Mouse (Mus musculus) gastrocnemius, adult 2 months (tissue): ENCODE measurements at regions not wholly inside any gene's neighbourhood (a gene's known extent, or its start where the extent isn't known, plus 50 kb on each side); places are given as distances from the start of the nearest gene placed in this dataset.

Experiments used
- DNase-seq: peaks from one replicate; pipeline ENCODE4 v3.0.0; 2022
- H3K27ac ChIP-seq: fragments of 200-600 bp; 2 replicates; pipeline ENCODE4 v1.8.1; 2022; ENCODE audit warnings: mild to moderate bottlenecking
- H3K4me3 ChIP-seq: fragments of 200-600 bp; 2 replicates; pipeline ENCODE4 v1.8.1; 2022; ENCODE audit warnings: mild to moderate bottlenecking, moderate library complexity
- CTCF ChIP-seq: fragments of 200-600 bp; IDR thresholded peaks from 2 replicates; pipeline ENCODE4 v1.8.1; 2022; ENCODE audit warnings: antibody characterized with exemption, mild to moderate bottlenecking, moderate library complexity
- intact Hi-C: fragments of 180-260 bp; cut with DNase I; formaldehyde crosslinking; loops from one replicate; pipeline ENCODE4 v1.15.1; 2025

DNA sequence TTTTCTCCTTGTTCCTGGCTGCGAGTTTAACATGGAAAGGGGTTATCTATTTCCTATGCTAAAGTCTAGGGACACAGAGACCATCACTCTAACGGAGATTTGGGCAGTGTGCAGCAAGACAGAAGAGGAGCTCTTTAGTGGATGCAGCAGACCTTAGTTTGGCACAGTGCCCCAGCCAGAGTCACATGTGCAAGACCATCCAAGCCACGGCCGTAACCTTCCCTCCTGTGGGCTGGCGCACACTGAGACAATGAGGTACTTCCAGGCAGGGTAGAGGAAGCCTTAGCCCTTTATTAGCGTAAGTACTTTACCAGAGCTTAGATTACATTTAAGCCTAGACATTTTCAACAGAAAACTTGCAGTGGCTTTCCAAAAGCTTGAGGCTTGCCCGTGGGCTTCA is 336.4 kb downstream of the Nuak1 start:
- Histone ChIP-seq H3K27ac (peak overlapping the region; percentile 41; the same call in 1 of the 2 replicates), H3K4me3 (no peak overlapping the region)
- no peak for TF ChIP-seq CTCF
- intact Hi-C loops = no loop called here
- DNase-seq = peak; percentile 70

DNA sequence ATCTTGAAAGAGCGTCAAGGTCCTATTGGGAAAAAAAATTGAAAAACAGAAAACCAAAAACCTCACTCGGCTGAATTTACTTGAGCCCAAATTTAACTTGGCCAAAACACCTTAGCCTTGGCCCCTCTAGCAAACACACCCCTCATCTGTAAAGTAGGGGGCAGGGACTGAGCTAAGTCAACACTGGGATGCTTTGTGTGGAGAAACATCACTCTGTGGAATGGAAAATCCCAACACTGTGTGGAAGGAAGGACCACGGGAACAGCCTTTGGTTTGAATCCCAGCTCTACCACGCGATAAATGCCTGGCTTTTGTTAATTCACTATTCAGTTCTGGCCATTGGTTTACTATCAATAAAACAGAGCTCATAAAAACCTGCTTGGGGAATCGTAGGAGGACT is 335.8 kb downstream of the Nuak1 start:
- intact Hi-C loops = no loop called here

GRCm38 (mm10) chr10:84109680-84110371 is 330.6 kb downstream of the Nuak1 start:
- peak overlapping the region; percentile 1; the same call in 1 of the 2 replicates for H3K27ac ChIP-seq
- DNase-seq = no peak
- no peak overlapping the region for H3K4me3 ChIP-seq
- intact Hi-C loops = no loop called here
- TF ChIP-seq CTCF = no peak

More for the DNA sequence above, 335.8 kb downstream of the Nuak1 start:
- DNase-seq = no peak
- Histone ChIP-seq H3K4me3 (no peak overlapping the region), H3K27ac (peak overlapping the region; percentile 41; the same call in 1 of the 2 replicates)
- no peak for TF ChIP-seq CTCF

DNA sequence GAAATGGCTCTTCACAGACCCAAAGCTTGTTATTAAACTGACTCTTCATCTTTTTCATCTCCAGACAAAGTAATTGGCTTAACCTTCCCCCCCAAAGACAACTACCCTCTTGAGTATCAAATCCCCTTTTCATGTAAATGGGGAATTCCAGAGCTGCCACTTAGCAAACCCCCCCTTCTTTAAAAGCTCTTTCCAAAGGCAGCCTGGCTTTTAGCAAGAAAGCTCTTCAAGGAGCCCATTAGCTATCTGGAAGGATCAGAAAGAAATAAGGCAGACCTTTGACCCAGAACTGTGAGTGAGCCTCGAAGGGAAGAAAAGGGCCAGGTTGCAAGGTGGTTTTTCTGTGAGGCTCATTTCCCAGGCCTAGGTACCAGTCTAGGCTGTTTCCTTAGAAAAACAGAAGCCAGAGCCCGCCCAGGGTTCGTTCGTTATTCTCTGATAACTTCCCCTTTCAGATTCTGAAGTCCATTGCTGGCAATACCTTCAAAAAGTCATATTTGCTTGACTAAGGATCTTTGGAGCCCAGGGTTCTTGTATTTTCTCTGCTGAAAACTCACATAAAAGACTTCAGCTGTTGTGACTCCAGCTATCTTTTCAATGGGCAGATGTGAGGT is 329.9 kb downstream of the Nuak1 start:
- TF ChIP-seq CTCF = no peak
- intact Hi-C loops = no loop called here

GRCm38 (mm10) chr10:84111502-84111901 is 328.9 kb downstream of the Nuak1 start:
- Histone ChIP-seq H3K4me3 (no peak overlapping the region), H3K27ac (no peak overlapping the region)
- no peak for DNase-seq
- no peak for TF ChIP-seq CTCF
- intact Hi-C loops = no loop called here

More for the DNA sequence above, 329.9 kb downstream of the Nuak1 start:
- Histone ChIP-seq H3K27ac (no peak overlapping the region; the same call in 1 of the 2 replicates), H3K4me3 (no peak overlapping the region)
- DNase-seq = no peak

DNA sequence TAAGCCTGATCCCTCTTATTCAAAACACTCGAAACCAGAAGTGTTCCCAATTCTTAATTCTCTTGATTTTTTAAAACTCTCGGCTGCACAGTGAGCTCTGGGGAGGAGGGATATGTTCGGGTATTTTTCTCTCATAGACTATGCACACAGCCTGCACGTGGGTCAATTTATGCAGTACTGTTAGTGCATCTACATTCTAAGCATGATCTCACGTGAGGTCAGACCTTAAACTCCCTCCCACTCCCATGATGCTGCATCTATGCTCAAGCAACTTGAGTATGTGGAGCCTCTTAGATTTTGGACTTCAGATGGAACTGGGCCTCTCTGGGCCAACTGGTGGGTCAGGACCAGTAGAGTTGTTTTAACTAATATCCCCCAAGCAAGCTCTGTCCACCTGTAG is 328.5 kb downstream of the Nuak1 start:
- intact Hi-C loops = no loop called here
- Histone ChIP-seq H3K4me3 (no peak overlapping the region), H3K27ac (no peak overlapping the region)
- no peak for DNase-seq
- no peak for TF ChIP-seq CTCF

- intact Hi-C loops = no loop called here
- DNase-seq = peak; percentile 59
- H3K4me3 ChIP-seq = no peak overlapping the region
- TF ChIP-seq CTCF = no peak
- no peak overlapping the region for H3K27ac ChIP-seq
Measured at GRCm38 (mm10) chr10:84119952-84120550, 320.3 kb downstream of the Nuak1 start.

- Histone ChIP-seq H3K27ac (no peak overlapping the region), H3K4me3 (no peak overlapping the region)
- TF ChIP-seq CTCF = no peak
- intact Hi-C loops = no loop called here
- no peak for DNase-seq
Measured at GRCm38 (mm10) chr10:84137019-84137658, 303.3 kb downstream of the Nuak1 start.

DNA sequence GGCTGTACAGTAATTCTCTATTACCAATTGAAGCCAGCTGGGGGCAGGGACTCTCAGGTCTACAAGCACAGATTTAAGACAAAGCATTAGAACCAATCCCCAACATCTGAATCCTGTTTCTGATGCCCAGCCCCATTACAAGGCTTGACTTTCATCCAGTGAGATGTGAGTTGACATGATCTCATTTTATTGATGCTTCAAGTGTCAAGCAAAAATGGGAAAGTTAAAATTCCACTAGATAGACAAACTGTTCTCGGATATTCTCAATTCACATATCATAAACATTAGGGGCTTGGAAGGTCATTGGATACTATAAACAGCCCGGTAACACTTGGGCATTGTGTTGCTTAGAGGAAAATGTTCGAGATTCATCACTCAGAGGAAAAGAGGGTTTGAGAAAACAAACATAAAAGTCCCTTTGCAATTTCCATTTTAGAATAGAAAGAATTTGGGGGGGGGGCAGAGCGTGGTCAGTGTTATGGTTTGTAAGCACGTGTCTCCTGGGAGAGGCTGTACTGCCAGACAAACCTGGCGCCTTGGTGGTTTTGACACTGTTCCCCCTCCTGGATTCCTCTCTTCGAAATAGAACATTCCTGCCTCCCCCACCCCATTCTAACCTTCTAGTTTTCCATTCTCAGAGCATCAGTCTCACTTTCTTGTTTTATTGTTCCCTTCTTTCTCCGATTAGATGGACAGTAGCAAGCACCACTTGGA is 297.5 kb downstream of the Nuak1 start:
- H3K4me3 ChIP-seq = no peak overlapping the region
- intact Hi-C loops = no loop called here
- no peak for TF ChIP-seq CTCF
- DNase-seq = no peak
- H3K27ac ChIP-seq = peak overlapping the region; percentile 71

DNA sequence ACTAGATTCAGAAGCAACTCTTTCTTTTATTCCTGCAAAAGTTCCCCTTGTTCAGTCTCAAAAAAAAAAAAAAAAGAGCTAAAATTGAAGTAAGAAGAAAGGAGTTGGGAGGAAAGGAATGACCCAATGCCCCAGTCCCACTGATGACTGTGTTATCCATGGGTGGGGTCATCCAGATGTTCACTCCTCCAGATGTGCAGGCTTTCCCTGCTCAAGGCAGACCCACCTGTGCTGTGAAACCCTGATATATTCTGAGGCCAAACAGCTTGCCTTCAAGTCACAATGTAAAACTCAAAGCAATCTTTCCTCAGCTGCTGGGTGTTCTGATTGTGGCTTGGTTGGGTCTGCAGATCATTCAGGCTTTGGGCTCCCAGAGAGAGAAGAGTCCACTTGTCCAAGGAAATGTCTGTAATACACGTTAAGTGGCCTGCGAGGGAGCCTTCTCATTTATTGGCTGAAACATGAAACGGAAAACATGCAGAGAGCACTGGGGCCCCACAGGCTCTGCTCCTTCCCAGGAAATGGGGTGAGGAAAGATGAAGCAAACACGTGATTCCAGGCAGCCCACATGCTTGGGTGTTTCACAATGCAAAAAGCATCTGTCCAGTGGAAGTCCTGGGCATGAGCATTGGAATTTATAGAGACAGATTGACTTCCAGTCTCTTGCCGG is 296.6 kb downstream of the Nuak1 start:
- peak; percentile 54 for DNase-seq
- no peak for TF ChIP-seq CTCF
- peak overlapping the region; percentile 71 for H3K27ac ChIP-seq
- intact Hi-C loops = no loop called here
- H3K4me3 ChIP-seq = no peak overlapping the region

GRCm38 (mm10) chr10:84144344-84144687 is 296.1 kb downstream of the Nuak1 start:
- Histone ChIP-seq H3K27ac (peak overlapping the region; percentile 71), H3K4me3 (no peak overlapping the region)
- intact Hi-C loops = no loop called here
- DNase-seq = no peak
- no peak for TF ChIP-seq CTCF
